Mouse (Mus musculus) small intestine, adult 2 months (tissue): ENCODE results near the gene Evc.

ENCODE experiments used
- CTCF ChIP-seq: fragments of 200-500 bp; IDR thresholded peaks from 2 replicates; pipeline ENCODE4 v1.5.1; 2012; ENCODE audit warnings: low read depth, mild to moderate bottlenecking, control low read depth, inconsistent platforms, low read length, moderate library complexity, mixed read lengths; ENCODE audit not compliant: insufficient replicate concordance, insufficient read length; ENCODE audit errors: extremely low read depth
- POLR2A ChIP-seq: fragments of 200-500 bp; IDR thresholded peaks from 2 replicates; pipeline ENCODE4 v1.6.1; 2012; ENCODE audit warnings: low read depth, mild to moderate bottlenecking, control low read depth, inconsistent platforms, low read length, moderate library complexity

DNA sequence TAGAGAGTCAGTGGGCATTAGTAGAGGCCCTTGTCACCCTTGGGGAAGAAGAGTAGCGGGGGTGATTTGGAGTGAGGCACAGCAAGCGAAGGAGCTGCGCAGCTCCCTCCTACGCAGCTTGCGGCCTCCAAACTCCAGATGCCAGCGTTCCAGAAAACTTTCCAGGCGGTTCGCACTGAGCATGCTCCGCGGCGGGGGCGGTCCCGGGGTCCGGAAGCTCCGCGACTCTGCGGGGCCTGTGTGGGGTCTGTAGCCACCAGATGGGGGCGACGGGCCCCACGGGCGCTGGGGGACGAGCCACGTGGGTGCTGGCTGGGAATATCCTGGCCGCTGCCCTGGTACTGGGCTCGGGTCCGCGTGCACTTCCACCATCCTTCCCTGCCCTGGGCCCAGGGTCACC is 1.6 kb upstream of the Evc start, which contains the start of gene Evc2:
- TF ChIP-seq POLR2A (no peak), CTCF (no peak)
